Mouse (Mus musculus) myocyte (in vitro differentiated cells): ENCODE results near the gene Zfp511. TPM values are rescaled to one million over a fixed set of nuclear protein-coding genes. Genes with fewer than 3 reads are reported as not detected.

Source experiments
- H3K27me3 ChIP-seq: one replicate; pipeline ENCODE4 v1.6.1; 2011; ENCODE audit not compliant: control insufficient read depth, insufficient read depth, insufficient read length
- H3K36me3 ChIP-seq: one replicate; pipeline ENCODE4 v1.6.1; 2011; ENCODE audit not compliant: control insufficient read depth, insufficient read depth
- H3K4me2 ChIP-seq: one replicate; pipeline ENCODE4 v1.6.1; 2011; ENCODE audit warnings: low read depth, control low read depth
- H3K4me3 ChIP-seq: one replicate; pipeline ENCODE4 v1.5.1; 2011; ENCODE audit warnings: mild to moderate bottlenecking, control low read depth, moderate library complexity
- H3K79me2 ChIP-seq: one replicate; pipeline ENCODE4 v1.6.1; 2011; ENCODE audit not compliant: control insufficient read depth, insufficient read depth
- H3ac ChIP-seq: one replicate; pipeline ENCODE4 v1.6.1; 2011; ENCODE audit not compliant: control insufficient read depth, insufficient read length
- CEBPB ChIP-seq: IDR thresholded peaks from 2 replicates; pipeline ENCODE4 v1.6.1; 2011; ENCODE audit warnings: mild to moderate bottlenecking, moderate library complexity; ENCODE audit not compliant: poor library complexity, insufficient read depth, severe bottlenecking
- E2F4 ChIP-seq: IDR thresholded peaks from one replicate; pipeline ENCODE4 v1.6.1; 2011; ENCODE audit warnings: mild to moderate bottlenecking, control low read depth, moderate library complexity; ENCODE audit not compliant: insufficient read depth
- MAX ChIP-seq: IDR thresholded peaks from one replicate; pipeline ENCODE4 v1.6.1; 2011; ENCODE audit warnings: low read depth, mild to moderate bottlenecking, control low read depth
- MYOD1 ChIP-seq, 3 experiments: IDR thresholded peaks; one replicate each; pipeline ENCODE4 v1.6.1; 2011; ENCODE audit warnings: control low read depth in 2 of 3, low read depth in 2 of 3, mild to moderate bottlenecking in 2 of 3, moderate library complexity in 1 of 3; ENCODE audit not compliant: insufficient read length in 2 of 3, control insufficient read depth in 1 of 3
- MYOG ChIP-seq, 3 experiments: IDR thresholded peaks; one replicate each; pipeline ENCODE4 v1.6.1; 2011; ENCODE audit warnings: control low read depth in 2 of 3, low read depth in 2 of 3, mild to moderate bottlenecking in 2 of 3; ENCODE audit not compliant: insufficient read length in 2 of 3, control insufficient read depth in 1 of 3, insufficient read depth in 1 of 3
- POLR2A ChIP-seq: IDR thresholded peaks from one replicate; pipeline ENCODE4 v1.6.1; 2011; ENCODE audit warnings: low read depth, mild to moderate bottlenecking, control low read depth, moderate library complexity; ENCODE audit not compliant: insufficient read length
- POLR2AphosphoS2 ChIP-seq: IDR thresholded peaks from one replicate; pipeline ENCODE4 v1.6.1; 2011; ENCODE audit warnings: low read depth, control low read depth; ENCODE audit not compliant: insufficient read length
- REST ChIP-seq: IDR thresholded peaks from one replicate; pipeline ENCODE4 v1.6.1; 2011; ENCODE audit warnings: mild to moderate bottlenecking, control low read depth, moderate library complexity; ENCODE audit not compliant: insufficient read depth, insufficient read length
- SRF ChIP-seq: IDR thresholded peaks from one replicate; pipeline ENCODE4 v1.6.1; 2011; ENCODE audit warnings: low read depth; ENCODE audit not compliant: control insufficient read depth, insufficient read length
- TCF12 ChIP-seq: IDR thresholded peaks from one replicate; pipeline ENCODE4 v1.6.1; 2011; ENCODE audit warnings: mild to moderate bottlenecking, control low read depth; ENCODE audit not compliant: poor library complexity, insufficient read depth, severe bottlenecking
- TCF3 ChIP-seq: IDR thresholded peaks from one replicate; pipeline ENCODE4 v1.6.1; 2011; ENCODE audit warnings: low read depth, control low read depth; ENCODE audit not compliant: insufficient read length
- USF1 ChIP-seq: IDR thresholded peaks from one replicate; pipeline ENCODE4 v1.6.1; 2011; ENCODE audit warnings: low read depth, mild to moderate bottlenecking, control low read depth, moderate library complexity
- polyA plus RNA-seq: library from polyadenylated mRNA; unstranded; fragments of >200 nt; fragmentation: generic; extraction: Trizol; gene quantifications from one replicate; pipeline ENCODE4 v1.2.1, GENCODE M21; 2012; ENCODE audit warnings: missing spikeins

Zfp511 gene
- polyA plus RNA-seq, 1 experiment, result 25.2 TPM

DNA sequence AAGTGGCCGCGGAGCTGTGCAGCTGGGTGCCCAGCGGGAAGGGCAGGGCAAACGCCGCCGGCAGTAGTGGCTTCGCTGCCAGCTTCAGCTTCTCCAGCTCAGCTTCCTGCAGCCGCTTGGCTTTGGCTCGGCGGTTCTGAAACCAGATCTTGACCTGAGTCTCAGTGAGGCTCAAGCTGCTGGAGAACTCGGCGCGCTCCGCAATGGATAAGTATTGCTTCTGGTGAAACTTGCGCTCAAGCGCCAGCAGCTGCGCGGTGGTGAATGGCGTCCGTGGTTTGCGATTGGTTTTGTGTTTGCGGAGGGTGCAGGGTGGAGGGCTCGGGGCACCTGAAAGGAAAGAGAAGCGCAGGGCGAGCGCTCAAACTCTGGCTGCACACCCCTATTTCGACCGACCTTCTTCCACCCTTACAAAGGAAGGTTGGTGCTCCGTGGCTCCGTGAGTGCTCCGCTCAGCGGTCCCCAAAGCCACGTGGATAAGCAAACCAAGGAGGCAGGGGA lies 11.7 kb downstream of the Zfp511 start:
- no peak overlapping the region for H3ac ChIP-seq
- H3K79me2 ChIP-seq, result no peaks in the 10 kb centered on the region
- H3K27me3 ChIP-seq, result peaks cover 41% of the 10 kb centered on the region
- H3K4me2 ChIP-seq, result peak overlapping the region; percentile 77
- H3K4me3 ChIP-seq, result no peak overlapping the region
- TF ChIP-seq MYOG (IDR thresholded peaks at IDR 0.05; ENCODE audit: control insufficient read depth in 1 of 3, insufficient read depth in 1 of 3, insufficient read length in 2 of 3, low read depth in 2 of 3), result no peak
- TF ChIP-seq CEBPB, result no peak
- TF ChIP-seq POLR2A, result no peak
- no peak for TF ChIP-seq USF1
- no peak for TF ChIP-seq MAX
- no peak for TF ChIP-seq TCF12
- TF ChIP-seq REST, result no peak
- no peak for TF ChIP-seq MYOD1 (IDR thresholded peaks at IDR 0.05; ENCODE audit: control insufficient read depth in 1 of 3, insufficient read length in 2 of 3, low read depth in 2 of 3)
- no peak for TF ChIP-seq SRF
- TF ChIP-seq TCF3, result no peak
- no peak for TF ChIP-seq E2F4
- no peak for TF ChIP-seq POLR2AphosphoS2
- H3K36me3 ChIP-seq, result no peaks in the 10 kb centered on the region

DNA sequence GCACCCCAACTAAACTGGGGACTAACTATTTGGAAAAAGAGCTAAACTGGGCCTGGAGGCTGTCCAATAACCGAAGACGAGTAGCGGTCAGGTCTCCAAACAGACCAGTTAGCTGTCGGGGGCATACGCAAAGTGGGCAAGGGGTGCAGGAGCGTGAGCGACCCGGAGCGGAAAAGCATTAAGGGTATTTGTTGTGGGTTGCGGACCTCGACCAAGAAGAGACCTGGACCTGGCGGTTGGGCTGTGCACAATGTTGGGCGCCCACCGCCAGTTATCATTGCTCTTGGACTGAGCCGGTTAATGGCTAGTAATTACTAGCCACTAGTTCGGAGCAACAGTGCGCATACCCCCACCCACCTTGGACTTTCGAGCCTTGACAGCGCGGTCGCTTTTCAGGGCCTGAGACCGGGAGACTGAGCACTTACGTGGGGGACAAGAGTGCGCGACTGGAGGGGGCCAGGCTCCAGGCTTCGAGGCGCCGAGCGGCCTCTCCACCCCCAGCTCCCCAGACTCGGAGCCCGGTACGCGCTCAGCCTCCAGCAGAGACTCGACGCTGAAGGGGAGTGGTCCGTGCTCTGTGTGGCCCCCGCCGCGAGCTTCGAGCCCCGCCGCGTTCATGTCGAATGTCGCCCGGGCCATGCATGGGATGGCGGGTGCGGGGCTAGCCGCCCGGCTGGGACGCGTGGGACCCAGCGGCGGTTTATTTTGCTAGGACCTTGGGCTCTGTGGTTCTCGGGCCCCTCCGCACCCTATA lies 12.3 kb downstream of the Zfp511 start, which contains the start of gene Msx3:
Gene Msx3, minus strand, starts transcription at position 729 of the 754 bp plus-strand sequence.
- TF ChIP-seq MYOD1 (IDR thresholded peaks at IDR 0.05; ENCODE audit: control insufficient read depth in 1 of 3, insufficient read length in 2 of 3, low read depth in 2 of 3) (no peak), MYOG (IDR thresholded peaks at IDR 0.05; ENCODE audit: control insufficient read depth in 1 of 3, insufficient read depth in 1 of 3, insufficient read length in 2 of 3, low read depth in 2 of 3) (no peak), USF1 (no peak), MAX (no peak), TCF3 (no peak), REST (no peak), POLR2AphosphoS2 (no peak), CEBPB (no peak)
- Histone ChIP-seq H3ac (no peak within 1 kb of the TSS), H3K79me2 (no peaks in the 10 kb centered on the region), H3K4me2 (peak within 1 kb of the TSS; percentile 77), H3K4me3 (peak within 1 kb of the TSS; percentile 17), H3K27me3 (peaks cover 41% of the 10 kb centered on the region), H3K36me3 (no peaks in the 10 kb centered on the region)

DNA sequence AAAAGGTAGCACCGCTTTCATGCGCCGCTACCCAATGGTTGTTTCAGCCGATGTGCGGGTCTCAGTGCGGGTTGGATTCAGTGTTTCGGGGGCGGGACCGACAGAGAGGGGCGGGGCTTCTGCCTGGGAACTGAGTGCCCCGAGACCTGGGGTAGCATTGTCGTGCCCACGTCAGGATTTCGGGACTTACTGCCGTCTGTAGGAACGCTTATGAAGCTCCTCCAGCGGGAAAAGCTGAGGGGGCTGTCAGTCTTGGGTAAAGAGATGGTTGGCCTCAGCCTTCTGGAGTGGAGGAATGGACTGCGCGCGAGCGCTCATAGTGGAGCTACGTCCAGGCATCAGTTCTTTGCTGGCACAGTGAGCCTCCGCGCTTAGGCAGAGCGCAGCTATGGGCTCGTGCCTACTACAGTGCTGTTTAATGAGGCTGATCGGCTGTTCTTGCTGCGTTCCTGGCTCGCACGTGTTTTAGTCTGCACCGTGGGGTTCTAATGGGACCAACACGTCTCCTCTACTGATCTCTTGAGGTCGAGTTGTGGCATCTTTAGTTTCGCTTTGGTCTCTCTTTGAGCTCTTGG lies 13.0 kb downstream of the Zfp511 start:
- no peaks in the 10 kb centered on the region for H3K36me3 ChIP-seq
- peak overlapping the region; percentile 17 for H3K4me3 ChIP-seq
- H3K27me3 ChIP-seq, result peaks cover 41% of the 10 kb centered on the region
- peak overlapping the region; percentile 77 for H3K4me2 ChIP-seq
- no peaks in the 10 kb centered on the region for H3K79me2 ChIP-seq
- TF ChIP-seq REST (no peak), E2F4 (no peak), SRF (no peak), TCF12 (no peak), POLR2A (no peak), MYOG (IDR thresholded peaks at IDR 0.05; ENCODE audit: control insufficient read depth in 1 of 3, insufficient read depth in 1 of 3, insufficient read length in 2 of 3, low read depth in 2 of 3) (no peak)
- no peak overlapping the region for H3ac ChIP-seq

DNA sequence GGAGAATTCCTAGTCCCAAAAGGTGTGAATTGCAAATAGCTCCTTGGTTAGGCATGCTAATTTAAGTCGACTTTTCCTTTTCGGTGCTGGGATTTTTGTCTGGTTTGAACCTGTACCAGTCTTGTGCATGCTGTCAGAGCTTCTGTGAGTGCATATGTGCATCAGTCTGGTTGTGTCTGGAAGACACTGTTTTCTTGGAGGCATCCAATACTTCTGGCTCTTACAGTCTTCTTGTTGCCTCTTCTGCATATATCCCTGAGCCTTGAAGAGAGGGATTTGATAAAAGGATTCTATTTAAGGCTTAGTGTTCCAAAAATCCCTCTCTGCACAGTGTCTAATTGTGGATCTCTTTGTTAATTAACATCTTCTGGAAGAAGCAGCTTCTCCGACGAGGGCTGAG lies 17.9 kb downstream of the Zfp511 start:
- no peaks in the 10 kb centered on the region for H3K79me2 ChIP-seq
- H3K4me3 ChIP-seq, result no peak overlapping the region
- H3K27me3 ChIP-seq, result peaks cover 2% of the 10 kb centered on the region
- no peak overlapping the region for H3K4me2 ChIP-seq
- H3K36me3 ChIP-seq, result no peaks in the 10 kb centered on the region
- no peak for TF ChIP-seq POLR2A
- TF ChIP-seq POLR2AphosphoS2, result no peak
- no peak for TF ChIP-seq MAX
- TF ChIP-seq MYOD1 (IDR thresholded peaks at IDR 0.05; ENCODE audit: control insufficient read depth in 1 of 3, insufficient read length in 2 of 3, low read depth in 2 of 3), result no peak
- TF ChIP-seq TCF3, result no peak
- TF ChIP-seq MYOG (IDR thresholded peaks at IDR 0.05; ENCODE audit: control insufficient read depth in 1 of 3, insufficient read depth in 1 of 3, insufficient read length in 2 of 3, low read depth in 2 of 3), result no peak
- TF ChIP-seq SRF, result no peak
- TF ChIP-seq REST, result no peak
- no peak for TF ChIP-seq CEBPB
- TF ChIP-seq TCF12, result no peak
- TF ChIP-seq E2F4, result no peak
- TF ChIP-seq USF1, result no peak
- no peak overlapping the region for H3ac ChIP-seq
